Mouse (Mus musculus) bone marrow, adult 2 months (tissue): Measurements from ENCODE around the gene Map3k3. TPM values are rescaled to one million over a fixed set of nuclear protein-coding genes. Genes with fewer than 3 reads are reported as not detected.
A peak's percentile ranks its signal among the peaks of the same experiment; 100 is the strongest.

ENCODE experiments used
- H3K27ac ChIP-seq: fragments of 200-500 bp; 2 replicates; pipeline ENCODE4 v1.5.1; 2012; ENCODE audit warnings: low read depth, mild to moderate bottlenecking, control low read depth, inconsistent platforms, low read length; ENCODE audit not compliant: control insufficient read depth, poor library complexity, insufficient read depth
- H3K4me1 ChIP-seq: fragments of 200-500 bp; 2 replicates; pipeline ENCODE4 v1.6.1; 2011; ENCODE audit warnings: low read length; ENCODE audit not compliant: control insufficient read depth, insufficient read depth
- H3K4me3 ChIP-seq: fragments of 200-500 bp; replicated peaks from 2 replicates; pipeline ENCODE3; 2011; ENCODE audit warnings: mild to moderate bottlenecking, low read depth, low read length, control low read depth; ENCODE audit not compliant: control insufficient read depth
- CTCF ChIP-seq: fragments of 200-500 bp; IDR thresholded peaks from 2 replicates; pipeline ENCODE4 v1.5.1; 2011; ENCODE audit warnings: low read length, control low read depth; ENCODE audit not compliant: control insufficient read depth, insufficient read depth
- POLR2A ChIP-seq: fragments of 200-500 bp; IDR thresholded peaks from 2 replicates; pipeline ENCODE4 v1.6.1; 2011; ENCODE audit warnings: low read depth, mild to moderate bottlenecking, control low read depth, low read length, borderline replicate concordance; ENCODE audit not compliant: control insufficient read depth
- WGBS: fragments of 180-500 bp; shearing (Covaris S2); methylation state at CpG from one replicate; pipeline ENCODE4 v1.1.7; 2018; 5-methylcytosine and 5-hydroxymethylcytosine counted together
- polyA plus RNA-seq: library from polyadenylated mRNA; stranded (reverse); fragments of >200 nt; gene quantifications from 2 replicates; pipeline ENCODE4 v1.2.4, GENCODE M21; 2011; ENCODE audit warnings: low replicate concordance; ENCODE audit not compliant: missing spikeins, insufficient read depth, insufficient read length

The Map3k3 gene
- polyA plus RNA-seq = 7.3 and 14.4 TPM in 2 replicates

GRCm38 (mm10) chr11:106083708-106084701 is at the start of gene Map3k3:
TSS of gene Map3k3 (plus strand) at chr11:106084613.
- TF ChIP-seq CTCF = peak; percentile 56
- TF ChIP-seq POLR2A = peak; percentile 84; the same call in 1 of the 2 replicates
- WGBS = under 1% methylated on average over 69 of the region's 69 CpGs
- Histone ChIP-seq H3K4me1 (no peaks in the 10 kb centered on the region), H3K27ac (peak within 1 kb of the TSS; percentile 89), H3K4me3 (peak within 1 kb of the TSS; percentile 79)

- TF ChIP-seq CTCF (no peak), POLR2A (no peak)
- WGBS = 70% methylated on average over 9 of the region's 9 CpGs
- Histone ChIP-seq H3K27ac (no peak overlapping the region), H3K4me1 (peaks cover 1% of the 10 kb centered on the region; the same call in 1 of the 2 replicates), H3K4me3 (no peak overlapping the region)
These were observed 49.4 kb upstream of the Map3k3 start for GRCm38 (mm10) chr11:106034986-106035385.

- Histone ChIP-seq H3K4me1 (peaks cover 1% of the 10 kb centered on the region; the same call in 1 of the 2 replicates), H3K4me3 (peak within 1 kb of the TSS; percentile 94), H3K27ac (peak within 1 kb of the TSS; percentile 83)
- TF ChIP-seq POLR2A (peak; percentile 78; the same call in 1 of the 2 replicates), CTCF (no peak)
- WGBS = under 1% methylated on average over 66 of the region's 66 CpGs
These were observed 47.6 kb upstream of the Map3k3 start, which contains the start of gene Dcaf7 for GRCm38 (mm10) chr11:106036548-106037417. TSS of gene Dcaf7 (plus strand) at chr11:106036872.

- peak overlapping the region; percentile 94 for H3K4me3 ChIP-seq
- TF ChIP-seq POLR2A = no peak
- peak overlapping the region; percentile 83 for H3K27ac ChIP-seq
- H3K4me1 ChIP-seq = peaks cover 1% of the 10 kb centered on the region; the same call in 1 of the 2 replicates
- 1% methylated on average over 13 of the region's 13 CpGs for WGBS
These were observed 47.0 kb upstream of the Map3k3 start for GRCm38 (mm10) chr11:106037418-106037751.

- no peak overlapping the region for H3K27ac ChIP-seq
- H3K4me3 ChIP-seq = no peak overlapping the region
- no peak for TF ChIP-seq POLR2A
- TF ChIP-seq CTCF = no peak
- H3K4me1 ChIP-seq = no peaks in the 10 kb centered on the region; the same call in 1 of the 2 replicates
These were observed 40.1 kb upstream of the Map3k3 start for GRCm38 (mm10) chr11:106044349-106044748.

- Histone ChIP-seq H3K27ac (no peak overlapping the region), H3K4me1 (no peaks in the 10 kb centered on the region; the same call in 1 of the 2 replicates), H3K4me3 (no peak overlapping the region)
- WGBS = 84% methylated on average over 1 of the region's 1 CpGs
- TF ChIP-seq CTCF (no peak), POLR2A (no peak)
These were observed 39.2 kb upstream of the Map3k3 start for GRCm38 (mm10) chr11:106045256-106045655.

- no peak overlapping the region for H3K27ac ChIP-seq
- H3K4me1 ChIP-seq = no peaks in the 10 kb centered on the region
- no peak for TF ChIP-seq CTCF
- TF ChIP-seq POLR2A = no peak
- WGBS = 85% methylated on average over 3 of the region's 3 CpGs
- no peak overlapping the region for H3K4me3 ChIP-seq
These were observed 38.6 kb upstream of the Map3k3 start for GRCm38 (mm10) chr11:106045780-106046179.

- 88% methylated on average over 9 of the region's 9 CpGs for WGBS
- TF ChIP-seq CTCF (no peak), POLR2A (no peak)
- H3K4me1 ChIP-seq = no peaks in the 10 kb centered on the region
- no peak overlapping the region for H3K4me3 ChIP-seq
- H3K27ac ChIP-seq = no peak overlapping the region
These were observed 37.8 kb upstream of the Map3k3 start for GRCm38 (mm10) chr11:106046584-106046983.

- TF ChIP-seq CTCF = no peak
- TF ChIP-seq POLR2A = no peak
- 82% methylated on average over 2 of the region's 2 CpGs for WGBS
- Histone ChIP-seq H3K4me1 (no peaks in the 10 kb centered on the region), H3K4me3 (no peak overlapping the region), H3K27ac (no peak overlapping the region)
These were observed 30.5 kb upstream of the Map3k3 start for GRCm38 (mm10) chr11:106053921-106054320.
